Mouse (Mus musculus) embryonic facial prominence, embryonic 12.5 days (tissue): ENCODE results near the gene Taar4. TPM values are rescaled to one million over a fixed set of nuclear protein-coding genes. Genes with fewer than 3 reads are reported as not detected.

ENCODE experiments used
- ATAC-seq: fragments of 200-750 bp; cut with Nextera tagmentation; 2 replicates; pipeline ENCODE4 v1.8.0; 2017; ENCODE audit not compliant: insufficient number of reproducible peaks, insufficient read depth, low FRiP score, low TSS enrichment
- H3K27ac ChIP-seq: fragments of 300-500 bp; sonication (generic); 2 replicates; pipeline ENCODE4 v1.5.1; 2016; ENCODE audit warnings: mild to moderate bottlenecking
- H3K27me3 ChIP-seq: fragments of 300-500 bp; sonication (generic); 2 replicates; pipeline ENCODE4 v1.6.1; 2016; ENCODE audit warnings: mild to moderate bottlenecking, moderate library complexity
- H3K36me3 ChIP-seq: fragments of 300-500 bp; sonication (generic); 2 replicates; pipeline ENCODE4 v1.6.1; 2016; ENCODE audit warnings: mild to moderate bottlenecking
- H3K4me1 ChIP-seq: fragments of 300-500 bp; sonication (generic); 2 replicates; pipeline ENCODE4 v1.6.1; 2016
- H3K4me2 ChIP-seq: fragments of 300-500 bp; sonication (generic); replicated peaks from 2 replicates; pipeline ENCODE4 v1.6.1; 2016; ENCODE audit warnings: mild to moderate bottlenecking, moderate library complexity
- H3K4me3 ChIP-seq: fragments of 300-500 bp; sonication (generic); 2 replicates; pipeline ENCODE4 v1.5.1; 2016; ENCODE audit warnings: mild to moderate bottlenecking
- H3K9ac ChIP-seq: fragments of 300-500 bp; sonication (generic); 2 replicates; pipeline ENCODE4 v1.6.1; 2016; ENCODE audit warnings: mild to moderate bottlenecking, moderate library complexity
- H3K9me3 ChIP-seq: fragments of 300-500 bp; sonication (generic); 2 replicates; pipeline ENCODE4 v1.6.1; 2016; ENCODE audit warnings: mild to moderate bottlenecking, moderate library complexity
- WGBS: fragments of 180-500 bp; shearing (Covaris S2); methylation state at CpG from one replicate; pipeline ENCODE4 v1.1.7; 2016; 5-methylcytosine and 5-hydroxymethylcytosine counted together
- polyA plus RNA-seq: library from polyadenylated mRNA; unstranded; fragments of >200 nt; fragmentation: Nextera tagmentation; extraction: Ambion mirVana; gene quantifications from 2 replicates; pipeline ENCODE4 v1.2.1, GENCODE M21; 2016

Taar4 gene
- polyA plus RNA-seq, 1 experiment from 2014 or later: not detected

GRCm38 (mm10) chr10:24008143-24008542 is 47.8 kb downstream of the Taar4 start:
- Histone ChIP-seq H3K4me2 (no peak overlapping the region), H3K4me3 (no peak overlapping the region), H3K27me3 (no peaks in the 10 kb centered on the region), H3K36me3 (no peaks in the 10 kb centered on the region), H3K9ac (no peak overlapping the region), H3K27ac (no peak overlapping the region), H3K9me3 (no peaks in the 10 kb centered on the region), H3K4me1 (no peaks in the 10 kb centered on the region)
- ATAC-seq: no peak
- WGBS: 84% methylated on average over 1 of the region's 1 CpGs

Other genes with a start within 250 kb of the Taar4 start
- gene Rps12, start 173.2 kb upstream of the Taar4 start, polyA plus RNA-seq: 154 and 172 TPM in 2 replicates
- 22.4 and 24.2 TPM in 2 replicates for gene Slc18b1, start 163.5 kb upstream of the Taar4 start, polyA plus RNA-seq
- not detected in 2 replicates for gene Vnn3, start 109.0 kb upstream of the Taar4 start, polyA plus RNA-seq
- 1.4 and 1.8 TPM in 2 replicates for gene Vnn1, start 65.8 kb upstream of the Taar4 start, polyA plus RNA-seq
- gene Taar1, start 40.1 kb upstream of the Taar4 start, polyA plus RNA-seq: not detected in 2 replicates
- not detected in 2 replicates for gene Taar2, start 21.9 kb upstream of the Taar4 start, polyA plus RNA-seq
- not detected in 2 replicates for gene Taar3, start 10.9 kb upstream of the Taar4 start, polyA plus RNA-seq
- not detected in 2 replicates for gene Taar5, start 10.2 kb downstream of the Taar4 start, polyA plus RNA-seq
- gene Taar6, start 25.2 kb downstream of the Taar4 start, polyA plus RNA-seq: not detected in 2 replicates
- not detected in 2 replicates for gene Taar7a, start 33.0 kb downstream of the Taar4 start, polyA plus RNA-seq
- not detected in 2 replicates for gene Taar7b, start 39.4 kb downstream of the Taar4 start, polyA plus RNA-seq
- not detected in 2 replicates for gene Taar7d, start 66.7 kb downstream of the Taar4 start, polyA plus RNA-seq
- gene Taar7e, start 77.1 kb downstream of the Taar4 start, polyA plus RNA-seq: not detected in 2 replicates
- not detected in 2 replicates for gene Taar7f, start 89.0 kb downstream of the Taar4 start, polyA plus RNA-seq
- not detected in 2 replicates for gene Taar8a, start 116.0 kb downstream of the Taar4 start, polyA plus RNA-seq
- gene Taar8b, start 131.8 kb downstream of the Taar4 start, polyA plus RNA-seq: not detected in 2 replicates
- not detected in 2 replicates for gene Taar8c, start 141.4 kb downstream of the Taar4 start, polyA plus RNA-seq
- gene Taar9, start 149.0 kb downstream of the Taar4 start, polyA plus RNA-seq: not detected in 2 replicates
- 71.3 and 74.3 TPM in 2 replicates for gene Stx7, start 188.8 kb downstream of the Taar4 start, polyA plus RNA-seq